Mouse (Mus musculus) midbrain, embryonic 15.5 days (tissue): ENCODE results near the gene Col8a1. TPM values are rescaled to one million over a fixed set of nuclear protein-coding genes. Genes with fewer than 3 reads are reported as not detected.
A peak's percentile ranks its signal among the peaks of the same experiment; 100 is the strongest.

Source experiments
- ATAC-seq: fragments of 200-750 bp; cut with Nextera tagmentation; replicated peaks from 2 replicates; pipeline ENCODE4 v1.8.0; 2017; ENCODE audit warnings: moderate TSS enrichment
- H3K27ac ChIP-seq: fragments of 300-500 bp; sonication (generic); 2 replicates; pipeline ENCODE4 v1.5.1; 2015; ENCODE audit warnings: mild to moderate bottlenecking, inconsistent platforms
- H3K27me3 ChIP-seq: fragments of 300-500 bp; sonication (generic); replicated peaks from 2 replicates; pipeline ENCODE4 v1.6.1; 2015; ENCODE audit warnings: inconsistent platforms
- H3K36me3 ChIP-seq: fragments of 300-500 bp; sonication (generic); replicated peaks from 2 replicates; pipeline ENCODE4 v1.6.1; 2015; ENCODE audit warnings: inconsistent platforms
- H3K4me1 ChIP-seq: fragments of 300-500 bp; sonication (generic); 2 replicates; pipeline ENCODE4 v1.6.1; 2015; ENCODE audit warnings: inconsistent platforms
- H3K4me2 ChIP-seq: fragments of 300-500 bp; sonication (generic); 2 replicates; pipeline ENCODE4 v1.6.1; 2015; ENCODE audit warnings: inconsistent platforms, mild to moderate bottlenecking, moderate library complexity
- H3K4me3 ChIP-seq: fragments of 300-500 bp; sonication (generic); 2 replicates; pipeline ENCODE4 v1.5.1; 2015; ENCODE audit warnings: mild to moderate bottlenecking, inconsistent platforms
- H3K9ac ChIP-seq: fragments of 300-500 bp; sonication (generic); 2 replicates; pipeline ENCODE4 v1.6.1; 2015; ENCODE audit warnings: mild to moderate bottlenecking, inconsistent platforms
- H3K9me3 ChIP-seq: fragments of 300-500 bp; sonication (generic); 2 replicates; pipeline ENCODE4 v1.6.1; 2016; ENCODE audit warnings: inconsistent platforms
- WGBS: fragments of 180-500 bp; shearing (Covaris S2); methylation state at CpG from one replicate; pipeline ENCODE4 v1.1.7; 2015; ENCODE audit warnings: mixed read lengths; 5-methylcytosine and 5-hydroxymethylcytosine counted together
- polyA plus RNA-seq: library from polyadenylated mRNA; unstranded; fragments of >200 nt; fragmentation: Nextera tagmentation; extraction: Ambion mirVana; gene quantifications from 2 replicates; pipeline ENCODE4 v1.2.1, GENCODE M21; 2015

Col8a1 gene
- 3.3 and 4.0 TPM in 2 replicates for polyA plus RNA-seq

- ATAC-seq: peak; percentile 78
- peak within 1 kb of the TSS; percentile 53 for H3K9ac ChIP-seq
- H3K9me3 ChIP-seq: no peaks in the 10 kb centered on the region
- H3K36me3 ChIP-seq: no peaks in the 10 kb centered on the region
- no peaks in the 10 kb centered on the region for H3K27me3 ChIP-seq
- H3K27ac ChIP-seq: 0 out of 2 replicates have a peak within 1 kb of the TSS, but pooled peaks have one; percentile 48
- peak within 1 kb of the TSS; percentile 50 for H3K4me3 ChIP-seq
- H3K4me2 ChIP-seq: peak within 1 kb of the TSS; percentile 86
- H3K4me1 ChIP-seq: peaks cover 14% of the 10 kb centered on the region
- 3% methylated on average over 19 of the region's 19 CpGs for WGBS
Measured at GRCm38 (mm10) chr16:57754526-57755125, at the start of gene Col8a1. TSS of gene Col8a1 (minus strand) at chr16:57754737.

DNA sequence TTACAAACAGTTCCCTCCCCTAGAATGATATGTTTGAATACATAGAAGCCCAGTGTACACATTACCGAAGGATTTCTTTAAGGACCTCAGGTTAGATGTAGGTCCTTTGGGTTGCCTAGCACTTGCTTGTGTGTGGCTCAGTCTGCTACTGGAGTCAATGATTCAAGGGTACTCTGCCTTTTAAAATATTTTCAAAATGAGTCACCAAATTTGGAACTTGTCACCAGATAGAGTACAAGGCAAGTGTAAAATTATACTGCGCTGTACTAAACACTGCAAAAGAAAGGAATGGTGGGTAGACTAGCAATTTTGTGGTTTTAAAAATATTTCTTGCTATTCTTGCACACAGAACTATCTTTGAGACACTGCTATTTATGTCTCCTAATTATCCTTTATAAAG is 47.3 kb upstream of the Col8a1 start:
- ATAC-seq: no peak
- Histone ChIP-seq H3K27ac (no peak overlapping the region), H3K27me3 (no peaks in the 10 kb centered on the region), H3K9me3 (no peaks in the 10 kb centered on the region), H3K4me3 (no peak overlapping the region), H3K4me1 (no peaks in the 10 kb centered on the region), H3K9ac (no peak overlapping the region), H3K4me2 (no peak overlapping the region), H3K36me3 (no peaks in the 10 kb centered on the region)
- 97% methylated on average over 2 of the region's 2 CpGs for WGBS

- no peaks in the 10 kb centered on the region for H3K27me3 ChIP-seq
- no peaks in the 10 kb centered on the region for H3K9me3 ChIP-seq
- no peak overlapping the region for H3K9ac ChIP-seq
- no peak overlapping the region for H3K27ac ChIP-seq
- no peaks in the 10 kb centered on the region for H3K36me3 ChIP-seq
- ATAC-seq: no peak
- no peak overlapping the region for H3K4me3 ChIP-seq
- no peaks in the 10 kb centered on the region for H3K4me1 ChIP-seq
- 71% methylated on average over 6 of the region's 6 CpGs for WGBS
- H3K4me2 ChIP-seq: no peak overlapping the region
Measured at GRCm38 (mm10) chr16:57796321-57796720, 41.8 kb upstream of the Col8a1 start.

GRCm38 (mm10) chr16:57779011-57779410 is 24.5 kb upstream of the Col8a1 start:
- no peak for ATAC-seq

GRCm38 (mm10) chr16:57765615-57766014 is 11.1 kb upstream of the Col8a1 start:
- ATAC-seq: no peak

More at GRCm38 (mm10) chr16:57779011-57779410, 24.5 kb upstream of the Col8a1 start:
- Histone ChIP-seq H3K9ac (no peak overlapping the region), H3K27ac (no peak overlapping the region), H3K9me3 (no peaks in the 10 kb centered on the region), H3K4me1 (no peaks in the 10 kb centered on the region), H3K36me3 (no peaks in the 10 kb centered on the region), H3K4me3 (no peak overlapping the region), H3K4me2 (no peak overlapping the region), H3K27me3 (no peaks in the 10 kb centered on the region)

GRCm38 (mm10) chr16:57759862-57760261 is 5.3 kb upstream of the Col8a1 start:
- Histone ChIP-seq H3K9me3 (no peaks in the 10 kb centered on the region), H3K27me3 (no peaks in the 10 kb centered on the region), H3K36me3 (no peaks in the 10 kb centered on the region), H3K27ac (no peak overlapping the region), H3K4me2 (no peak overlapping the region), H3K4me3 (no peak overlapping the region), H3K4me1 (peaks cover 11% of the 10 kb centered on the region), H3K9ac (no peak overlapping the region)
- 88% methylated on average over 2 of the region's 2 CpGs for WGBS
- no peak for ATAC-seq

More at GRCm38 (mm10) chr16:57765615-57766014, 11.1 kb upstream of the Col8a1 start:
- no peak overlapping the region for H3K4me3 ChIP-seq
- H3K4me2 ChIP-seq: no peak overlapping the region
- WGBS: 87% methylated on average over 3 of the region's 3 CpGs
- no peaks in the 10 kb centered on the region for H3K4me1 ChIP-seq
- H3K27me3 ChIP-seq: no peaks in the 10 kb centered on the region
- H3K9me3 ChIP-seq: no peaks in the 10 kb centered on the region
- H3K36me3 ChIP-seq: no peaks in the 10 kb centered on the region
- H3K9ac ChIP-seq: no peak overlapping the region
- no peak overlapping the region for H3K27ac ChIP-seq

- WGBS: 39% methylated on average over 5 of the region's 5 CpGs
- Histone ChIP-seq H3K27me3 (no peaks in the 10 kb centered on the region), H3K4me1 (peaks cover 14% of the 10 kb centered on the region), H3K9me3 (no peaks in the 10 kb centered on the region), H3K4me2 (peak overlapping the region; percentile 86), H3K9ac (no peak overlapping the region; the same call in 1 of the 2 replicates), H3K36me3 (no peaks in the 10 kb centered on the region), H3K4me3 (peak overlapping the region; percentile 50), H3K27ac (no peak overlapping the region)
- peak; percentile 19 for ATAC-seq
Measured at GRCm38 (mm10) chr16:57755708-57756107, 1.2 kb upstream of the Col8a1 start.

DNA sequence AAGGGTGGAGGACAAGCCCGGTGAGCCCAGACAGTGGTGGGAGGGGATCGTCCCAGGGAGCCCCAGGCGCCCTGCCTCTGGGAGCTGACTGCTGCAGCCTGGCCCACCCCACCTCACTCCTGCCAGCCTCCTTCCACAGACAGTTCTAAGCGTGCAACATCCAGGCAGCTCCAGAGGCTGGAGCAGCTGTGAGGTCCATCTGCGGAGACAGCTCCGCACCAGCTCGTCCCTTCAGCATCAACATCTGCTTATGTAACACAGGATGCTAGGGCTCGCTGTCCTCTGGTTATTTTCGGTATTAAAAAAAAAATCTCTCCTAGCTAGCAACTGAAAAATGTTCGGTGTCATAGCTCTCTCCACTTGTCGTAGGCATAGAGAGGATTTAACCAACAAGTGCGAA is 704 bp upstream of the Col8a1 start:
- 18% methylated on average over 12 of the region's 12 CpGs for WGBS
- Histone ChIP-seq H3K27me3 (no peaks in the 10 kb centered on the region), H3K9ac (peak overlapping the region; percentile 53), H3K36me3 (no peaks in the 10 kb centered on the region), H3K4me3 (peak overlapping the region; percentile 50), H3K4me1 (peaks cover 14% of the 10 kb centered on the region), H3K27ac (0 out of 2 replicates have a peak overlapping the region, but pooled peaks have one; percentile 48), H3K9me3 (no peaks in the 10 kb centered on the region), H3K4me2 (peak overlapping the region; percentile 86)
- ATAC-seq: peak; percentile 94

DNA sequence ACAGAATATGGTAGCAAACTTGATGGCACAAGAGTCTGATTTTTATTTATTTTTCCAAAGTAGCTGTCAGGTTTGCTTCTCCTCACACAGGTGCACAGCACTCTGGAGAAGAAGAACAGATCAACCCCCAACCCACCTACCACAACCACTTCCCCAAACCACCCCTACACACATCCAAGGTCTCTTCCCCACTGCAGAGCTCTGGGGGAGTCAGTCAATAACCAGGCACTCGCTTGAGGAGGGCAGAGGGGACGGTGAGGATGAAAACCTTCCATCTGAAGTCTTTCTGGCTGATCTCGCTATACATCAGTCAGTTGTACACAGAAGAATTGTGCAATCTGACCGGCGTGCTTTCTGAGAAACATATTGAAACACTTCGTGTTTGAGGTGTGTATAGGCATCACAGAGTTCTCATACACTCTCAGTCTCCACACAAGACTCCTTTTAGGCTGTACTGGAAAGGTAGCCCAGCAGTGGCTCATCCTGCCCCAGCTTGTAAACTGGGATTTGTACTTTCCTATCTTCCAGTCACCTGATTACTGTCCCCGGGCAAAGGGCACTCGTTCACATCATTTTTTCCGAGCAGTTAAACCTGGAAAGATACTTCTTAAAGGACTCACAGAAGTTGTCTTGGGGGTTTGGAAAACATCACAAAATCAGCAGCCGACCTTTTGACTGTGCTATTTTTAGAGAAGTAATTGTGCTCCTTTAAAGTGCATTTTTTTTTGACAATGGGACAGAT is 827 bp downstream of the Col8a1 start:
- Histone ChIP-seq H3K4me1 (peaks cover 14% of the 10 kb centered on the region), H3K36me3 (no peaks in the 10 kb centered on the region), H3K9ac (no peak overlapping the region), H3K27me3 (no peaks in the 10 kb centered on the region), H3K4me3 (no peak overlapping the region), H3K9me3 (no peaks in the 10 kb centered on the region), H3K4me2 (no peak overlapping the region), H3K27ac (no peak overlapping the region)
- ATAC-seq: no peak
- WGBS: 63% methylated on average over 10 of the region's 10 CpGs

DNA sequence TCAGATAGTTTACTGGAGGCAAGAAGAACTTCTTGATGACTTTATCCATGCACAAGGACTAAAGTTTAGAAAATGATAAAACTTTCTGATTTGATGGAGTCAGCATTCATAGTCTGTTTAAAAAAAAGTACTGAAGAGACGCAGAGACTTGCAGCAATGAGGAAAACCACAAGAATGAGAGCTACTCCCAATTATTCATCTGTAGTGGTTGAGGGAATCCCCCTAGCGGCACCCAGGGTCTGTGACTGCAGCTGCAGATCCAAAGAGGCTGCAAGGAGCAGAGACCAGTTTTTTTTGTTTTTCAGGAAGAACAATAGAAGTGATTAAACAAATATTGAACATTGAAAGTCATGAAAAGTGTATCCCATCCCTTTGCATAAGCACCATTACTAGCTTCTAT is 4.0 kb downstream of the Col8a1 start:
- no peak for ATAC-seq
- H3K36me3 ChIP-seq: no peaks in the 10 kb centered on the region
- H3K27ac ChIP-seq: no peak overlapping the region
- H3K4me3 ChIP-seq: no peak overlapping the region
- peaks cover 9% of the 10 kb centered on the region for H3K4me1 ChIP-seq
- no peaks in the 10 kb centered on the region for H3K9me3 ChIP-seq
- no peak overlapping the region for H3K9ac ChIP-seq
- H3K27me3 ChIP-seq: no peaks in the 10 kb centered on the region
- WGBS: 58% methylated on average over 2 of the region's 2 CpGs
- no peak overlapping the region for H3K4me2 ChIP-seq

GRCm38 (mm10) chr16:57748093-57748492 is 6.4 kb downstream of the Col8a1 start:
- Histone ChIP-seq H3K4me3 (no peak overlapping the region), H3K27ac (no peak overlapping the region), H3K36me3 (no peaks in the 10 kb centered on the region), H3K9me3 (no peaks in the 10 kb centered on the region), H3K27me3 (no peaks in the 10 kb centered on the region), H3K4me2 (no peak overlapping the region), H3K4me1 (no peaks in the 10 kb centered on the region), H3K9ac (no peak overlapping the region)
- 81% methylated on average over 3 of the region's 3 CpGs for WGBS
- no peak for ATAC-seq

DNA sequence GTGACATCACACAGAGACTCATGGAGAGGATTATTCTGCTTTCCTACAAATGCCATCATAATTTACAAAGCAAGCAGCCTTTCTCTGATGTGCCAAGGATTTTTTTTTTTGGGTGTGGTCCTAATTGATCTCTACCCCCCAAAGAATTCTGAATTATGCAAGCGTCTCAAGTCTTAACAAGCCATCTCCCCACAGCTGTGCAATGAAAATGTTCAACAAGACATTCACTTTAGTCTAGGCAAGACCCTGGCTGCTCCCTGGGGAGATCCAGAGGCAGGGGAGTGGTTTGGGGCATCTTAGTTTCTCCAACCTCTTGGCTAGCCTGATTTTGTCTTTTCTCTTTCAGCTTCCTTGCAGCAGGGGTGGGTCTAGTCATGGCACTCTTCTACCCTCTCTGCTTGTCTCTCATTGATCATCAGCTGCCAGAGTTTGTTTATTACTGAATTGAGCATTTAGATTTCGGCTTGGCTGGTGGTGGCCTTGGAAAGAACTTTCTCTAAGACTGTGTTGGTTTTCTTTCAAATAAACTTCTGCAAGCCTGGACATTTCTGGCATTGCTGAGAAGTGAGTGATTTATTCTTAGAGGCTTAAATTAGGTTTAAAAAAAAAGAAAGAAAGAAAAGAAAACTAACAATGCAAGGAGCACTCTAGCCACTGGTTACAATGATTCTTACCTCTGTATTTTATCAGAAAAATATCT is 7.0 kb downstream of the Col8a1 start:
- H3K9me3 ChIP-seq: no peaks in the 10 kb centered on the region
- ATAC-seq: no peak
- H3K4me3 ChIP-seq: no peak overlapping the region
- no peaks in the 10 kb centered on the region for H3K4me1 ChIP-seq
- WGBS: 85% methylated on average over 2 of the region's 2 CpGs
- no peak overlapping the region for H3K4me2 ChIP-seq
- no peak overlapping the region for H3K27ac ChIP-seq
- no peak overlapping the region for H3K9ac ChIP-seq
- no peaks in the 10 kb centered on the region for H3K36me3 ChIP-seq
- no peaks in the 10 kb centered on the region for H3K27me3 ChIP-seq
